Mouse (Mus musculus): Measurements from ENCODE around the gene Tmem262.

- TF ChIP-seq ZNF384 (IDR thresholded peaks at IDR 0.05; ENCODE audit: low read depth, low read length) = no peak
- TF ChIP-seq CHD1 (IDR thresholded peaks at IDR 0.05; ENCODE audit: low read depth, low read length) = no peak
- no peak for TF ChIP-seq CTCF (IDR thresholded peaks at IDR 0.05 in 2 of 3, conservative IDR thresholded peaks at IDR 0.05 in 1 of 3; ENCODE audit: control insufficient read depth in 1 of 3, insufficient read depth in 1 of 3, low read depth in 2 of 3, low read length in 3 of 3, poor library complexity in 1 of 3, severe bottlenecking in 1 of 3)
- no peak for TF ChIP-seq ZKSCAN1 (IDR thresholded peaks at IDR 0.05; ENCODE audit: low read depth, low read length)
- no peak for TF ChIP-seq USF2 (IDR thresholded peaks at IDR 0.05; ENCODE audit: borderline replicate concordance in 1 of 2, insufficient read depth in 1 of 2, low read depth in 1 of 2, low read length in 2 of 2)
- TF ChIP-seq TCF12 (IDR thresholded peaks at IDR 0.05; ENCODE audit: low read depth, low read length) = no peak
Observed at GRCm38 (mm10) chr19:6042293-6042692, 37.5 kb upstream of the Tmem262 start.

Data from MEL (cell line).